Mouse (Mus musculus): ENCODE results near the gene Prrt4. TPM values are rescaled to one million over a fixed set of nuclear protein-coding genes. Genes with fewer than 3 reads are reported as not detected.

The Prrt4 gene
- total and polyA plus RNA-seq, 3 experiments, result 0.05 TPM; not detected in 2

GRCm38 (mm10) chr6:29146641-29147040 is 32.7 kb downstream of the Prrt4 start:
- H3K36me3 ChIP-seq (replicated peaks), result peaks cover 80% of the 10 kb centered on the region
- DNase-seq (ENCODE audit: low spot score) (no peak), ATAC-seq (ENCODE audit: extremely low read depth, insufficient number of reproducible peaks, low FRiP score, poor library complexity, severe bottlenecking) (no peak)
- H3K4me3 ChIP-seq (ENCODE audit: low read depth, low read length), result no peak overlapping the region
- H3K4me1 ChIP-seq (ENCODE audit: insufficient read depth, low read depth, low read length), result no peaks in the 10 kb centered on the region
- H3K27me3 ChIP-seq (ENCODE audit: insufficient read depth, low read length), result no peaks in the 10 kb centered on the region
- H3K9me3 ChIP-seq (replicated peaks), result no peaks in the 10 kb centered on the region
- no peak for TF ChIP-seq TAL1 (conservative IDR thresholded peaks at IDR 0.05; ENCODE audit: low read depth, low read length)
- TF ChIP-seq POLR2AphosphoS5 (IDR thresholded peaks at IDR 0.05; ENCODE audit: insufficient replicate concordance, low read depth, low read length), result no peak
- TF ChIP-seq CTCF (IDR thresholded peaks at IDR 0.05; ENCODE audit: low read depth, low read length), result no peak
- no peak for TF ChIP-seq GATA2 (IDR thresholded peaks at IDR 0.05; ENCODE audit: borderline replicate concordance, low read depth, low read length)
- TF ChIP-seq GATA1 (IDR thresholded peaks at IDR 0.05; ENCODE audit: borderline replicate concordance, low read length), result no peak

- H3K9me3 ChIP-seq (replicated peaks), result no peaks in the 10 kb centered on the region
- peaks cover 80% of the 10 kb centered on the region for H3K36me3 ChIP-seq (replicated peaks)
- no peaks in the 10 kb centered on the region for H3K27me3 ChIP-seq (ENCODE audit: insufficient read depth, low read length)
- TF ChIP-seq GATA1 (IDR thresholded peaks at IDR 0.05; ENCODE audit: borderline replicate concordance, low read length), result no peak
- TF ChIP-seq GATA2 (IDR thresholded peaks at IDR 0.05; ENCODE audit: borderline replicate concordance, low read depth, low read length), result no peak
- no peak for TF ChIP-seq TAL1 (conservative IDR thresholded peaks at IDR 0.05; ENCODE audit: low read depth, low read length)
- no peak for TF ChIP-seq CTCF (IDR thresholded peaks at IDR 0.05; ENCODE audit: low read depth, low read length)
- no peak for TF ChIP-seq POLR2AphosphoS5 (IDR thresholded peaks at IDR 0.05; ENCODE audit: insufficient replicate concordance, low read depth, low read length)
- DNase-seq (ENCODE audit: low spot score) (no peak), ATAC-seq (ENCODE audit: extremely low read depth, insufficient number of reproducible peaks, low FRiP score, poor library complexity, severe bottlenecking) (no peak)
- no peaks in the 10 kb centered on the region for H3K4me1 ChIP-seq (ENCODE audit: insufficient read depth, low read depth, low read length)
- H3K4me3 ChIP-seq (ENCODE audit: low read depth, low read length), result no peak overlapping the region
Measured at GRCm38 (mm10) chr6:29145456-29146307, 33.7 kb downstream of the Prrt4 start.

GRCm38 (mm10) chr6:29144971-29145370 is 34.4 kb downstream of the Prrt4 start:
- Histone ChIP-seq H3K27me3 (ENCODE audit: insufficient read depth, low read length) (no peaks in the 10 kb centered on the region), H3K9me3 (replicated peaks) (no peaks in the 10 kb centered on the region), H3K36me3 (replicated peaks) (peaks cover 82% of the 10 kb centered on the region), H3K4me1 (ENCODE audit: insufficient read depth, low read depth, low read length) (no peaks in the 10 kb centered on the region), H3K4me3 (ENCODE audit: low read depth, low read length) (no peak overlapping the region)
- TF ChIP-seq POLR2AphosphoS5 (IDR thresholded peaks at IDR 0.05; ENCODE audit: insufficient replicate concordance, low read depth, low read length) (no peak), CTCF (IDR thresholded peaks at IDR 0.05; ENCODE audit: low read depth, low read length) (no peak), GATA2 (IDR thresholded peaks at IDR 0.05; ENCODE audit: borderline replicate concordance, low read depth, low read length) (no peak), GATA1 (IDR thresholded peaks at IDR 0.05; ENCODE audit: borderline replicate concordance, low read length) (no peak)
- ATAC-seq (ENCODE audit: extremely low read depth, insufficient number of reproducible peaks, low FRiP score, poor library complexity, severe bottlenecking), result no peak
- no peak for DNase-seq (ENCODE audit: low spot score)

GRCm38 (mm10) chr6:29143608-29144007 is 35.8 kb downstream of the Prrt4 start:
- no peaks in the 10 kb centered on the region for H3K27me3 ChIP-seq (ENCODE audit: insufficient read depth, low read length)
- no peaks in the 10 kb centered on the region for H3K9me3 ChIP-seq (replicated peaks)
- TF ChIP-seq POLR2AphosphoS5 (IDR thresholded peaks at IDR 0.05; ENCODE audit: insufficient replicate concordance, low read depth, low read length) (no peak), TAL1 (conservative IDR thresholded peaks at IDR 0.05; ENCODE audit: low read depth, low read length) (no peak), GATA2 (IDR thresholded peaks at IDR 0.05; ENCODE audit: borderline replicate concordance, low read depth, low read length) (no peak), CTCF (IDR thresholded peaks at IDR 0.05; ENCODE audit: low read depth, low read length) (peak; percentile 43; the same call in 1 of the 2 replicates), GATA1 (IDR thresholded peaks at IDR 0.05; ENCODE audit: borderline replicate concordance, low read length) (no peak)
- no peak overlapping the region for H3K4me3 ChIP-seq (ENCODE audit: low read depth, low read length)
- no peaks in the 10 kb centered on the region for H3K4me1 ChIP-seq (ENCODE audit: insufficient read depth, low read depth, low read length)
- peaks cover 81% of the 10 kb centered on the region for H3K36me3 ChIP-seq (replicated peaks)
- no peak for ATAC-seq (ENCODE audit: extremely low read depth, insufficient number of reproducible peaks, low FRiP score, poor library complexity, severe bottlenecking)
- DNase-seq (ENCODE audit: low spot score), result peak; percentile 18

GRCm38 (mm10) chr6:29137441-29137840 is 41.9 kb downstream of the Prrt4 start:
- H3K27me3 ChIP-seq (ENCODE audit: insufficient read depth, low read length), result no peaks in the 10 kb centered on the region
- H3K4me3 ChIP-seq (ENCODE audit: low read depth, low read length), result no peak overlapping the region
- H3K36me3 ChIP-seq (replicated peaks), result peaks cover 90% of the 10 kb centered on the region
- no peak for DNase-seq (ENCODE audit: low spot score)
- no peak for ATAC-seq (ENCODE audit: extremely low read depth, insufficient number of reproducible peaks, low FRiP score, poor library complexity, severe bottlenecking)
- H3K9me3 ChIP-seq (replicated peaks), result no peaks in the 10 kb centered on the region
- H3K4me1 ChIP-seq (ENCODE audit: insufficient read depth, low read depth, low read length), result no peaks in the 10 kb centered on the region
- no peak for TF ChIP-seq POLR2AphosphoS5 (IDR thresholded peaks at IDR 0.05; ENCODE audit: insufficient replicate concordance, low read depth, low read length)
- TF ChIP-seq CTCF (IDR thresholded peaks at IDR 0.05; ENCODE audit: low read depth, low read length), result no peak
- TF ChIP-seq TAL1 (conservative IDR thresholded peaks at IDR 0.05; ENCODE audit: low read depth, low read length), result no peak
- TF ChIP-seq GATA1 (IDR thresholded peaks at IDR 0.05; ENCODE audit: borderline replicate concordance, low read length), result no peak
- TF ChIP-seq GATA2 (IDR thresholded peaks at IDR 0.05; ENCODE audit: borderline replicate concordance, low read depth, low read length), result no peak

GRCm38 (mm10) chr6:29133100-29133499 is 46.3 kb downstream of the Prrt4 start:
- no peak for DNase-seq (ENCODE audit: low spot score)
- no peak for ATAC-seq (ENCODE audit: extremely low read depth, insufficient number of reproducible peaks, low FRiP score, poor library complexity, severe bottlenecking)
- H3K9me3 ChIP-seq (replicated peaks), result no peaks in the 10 kb centered on the region
- TF ChIP-seq TAL1 (conservative IDR thresholded peaks at IDR 0.05; ENCODE audit: low read depth, low read length) (no peak), POLR2AphosphoS5 (IDR thresholded peaks at IDR 0.05; ENCODE audit: insufficient replicate concordance, low read depth, low read length) (no peak), GATA2 (IDR thresholded peaks at IDR 0.05; ENCODE audit: borderline replicate concordance, low read depth, low read length) (no peak), CTCF (IDR thresholded peaks at IDR 0.05; ENCODE audit: low read depth, low read length) (no peak), GATA1 (IDR thresholded peaks at IDR 0.05; ENCODE audit: borderline replicate concordance, low read length) (no peak)
- H3K4me3 ChIP-seq (ENCODE audit: low read depth, low read length), result no peak overlapping the region
- no peaks in the 10 kb centered on the region for H3K4me1 ChIP-seq (ENCODE audit: insufficient read depth, low read depth, low read length)
- no peaks in the 10 kb centered on the region for H3K27me3 ChIP-seq (ENCODE audit: insufficient read depth, low read length)
- H3K36me3 ChIP-seq (replicated peaks), result peaks cover 91% of the 10 kb centered on the region

Measured in G1E (cell line).